9 mouse cellular contexts compared by ENCODE assay signal in the genomic region with DNA sequence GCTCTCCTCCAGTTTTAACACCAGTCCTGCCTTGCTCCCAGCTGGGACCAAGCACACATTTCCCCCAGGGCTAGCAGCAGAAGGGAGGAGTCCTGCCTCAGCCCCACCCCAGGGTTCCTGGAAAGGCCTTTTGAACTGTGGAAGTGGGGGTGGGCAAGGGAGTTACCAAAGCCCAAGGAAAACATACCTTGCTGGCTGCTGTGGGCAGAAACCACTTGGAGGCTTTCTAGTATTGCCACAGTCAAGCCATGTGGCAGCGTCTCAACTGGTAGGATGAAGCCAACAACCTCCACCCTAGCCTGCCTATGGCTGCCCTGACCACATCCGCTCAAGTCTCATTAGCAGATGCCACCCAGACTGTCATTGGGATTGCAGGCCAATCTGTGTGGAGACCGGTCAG. TPM values are rescaled to one million over a fixed set of nuclear protein-coding genes. Genes with fewer than 3 reads are reported as not detected.
DNase-seq lines count a peak whose midpoint lies in the region; ATAC-seq and TF ChIP-seq lines count a peak whose summit lies in the region.
"Had no signal": no experiment of that assay in that cellular context is flagged by ENCODE, and none has a peak within 500 bp of the region (broad histone marks: within the 10 kb centered on the region; RNA-seq: fewer than 3 reads in every experiment).

No protein-coding gene starts in this region.

- no peak overlapping the region for H3K4me2 ChIP-seq in midbrain, embryonic 12.5 days (replicated peaks)
- H3K4me2 ChIP-seq in midbrain, embryonic 14.5 days (ENCODE audit: low read length) = no peak overlapping the region
- H3K4me2 ChIP-seq in lung, postnatal 0 days (replicated peaks; ENCODE audit: low read depth, low read length) = no peak overlapping the region

- ATAC-seq in midbrain, embryonic 12.5 days (ENCODE audit: low FRiP score, low read depth) = no peak
- ATAC-seq in midbrain, embryonic 14.5 days (ENCODE audit: low FRiP score, low TSS enrichment) = no peak
- ATAC-seq in lung, postnatal 0 days = peak; percentile 37

- TF ChIP-seq EP300 in lung, postnatal 0 days (IDR thresholded peaks at IDR 0.05) = no peak

- peaks cover 32% of the 10 kb centered on the region for H3K36me3 ChIP-seq in midbrain, embryonic 12.5 days
- H3K36me3 ChIP-seq in midbrain, embryonic 14.5 days (ENCODE audit: control insufficient read depth, insufficient read depth, low read length) = peaks cover 33% of the 10 kb centered on the region
- H3K36me3 ChIP-seq in embryonic facial prominence, embryonic 10.5 days (replicated peaks) = peaks cover 47% of the 10 kb centered on the region
- peaks cover 21% of the 10 kb centered on the region for H3K36me3 ChIP-seq in lung, postnatal 0 days (ENCODE audit: insufficient read depth, low read length)

- H3K4me1 ChIP-seq in midbrain, embryonic 12.5 days = peaks cover 19% of the 10 kb centered on the region
- H3K4me1 ChIP-seq in midbrain, embryonic 14.5 days (ENCODE audit: control insufficient read depth, insufficient read depth, low read length) = peaks cover 8% of the 10 kb centered on the region; the same call in 1 of the 2 replicates
- H3K4me1 ChIP-seq in embryonic facial prominence, embryonic 10.5 days = peaks cover 94% of the 10 kb centered on the region
- H3K4me1 ChIP-seq in lung, postnatal 0 days (ENCODE audit: insufficient read depth, low read depth, low read length) = peaks cover 21% of the 10 kb centered on the region

- H3K27ac ChIP-seq in midbrain, embryonic 12.5 days (replicated peaks) = 0 out of 2 replicates have a peak overlapping the region, but pooled peaks have one; percentile 32
- H3K27ac ChIP-seq in midbrain, embryonic 14.5 days (replicated peaks; ENCODE audit: low read depth, low read length) = no peak overlapping the region
- peak overlapping the region; percentile 2 for H3K27ac ChIP-seq in embryonic facial prominence, embryonic 10.5 days (replicated peaks)
- peak overlapping the region; percentile 62 for H3K27ac ChIP-seq in lung, postnatal 0 days (ENCODE audit: low read length)

- 93% methylated on average over 3 of the region's 3 CpGs for WGBS in midbrain, embryonic 12.5 days
- WGBS in midbrain, embryonic 14.5 days = 89% methylated on average over 3 of the region's 3 CpGs
- 85% methylated on average over 3 of the region's 3 CpGs for WGBS in embryonic facial prominence, embryonic 10.5 days
- 72% methylated on average over 3 of the region's 3 CpGs for WGBS in lung, postnatal 0 days

- no peak overlapping the region for H3K9ac ChIP-seq in midbrain, embryonic 12.5 days (replicated peaks)
- H3K9ac ChIP-seq in midbrain, embryonic 14.5 days (replicated peaks; ENCODE audit: low read length) = no peak overlapping the region
- H3K9ac ChIP-seq in lung, postnatal 0 days (replicated peaks; ENCODE audit: low read depth) = no peak overlapping the region

- no peak for DNase-seq in midbrain, embryonic 14.5 days
- DNase-seq in embryonic facial prominence, embryonic 10.5 days (ENCODE audit: low spot score) = no peak
- peak; percentile 74 for DNase-seq in lung, postnatal 0 days (ENCODE audit: low spot score)
- peak; percentile 50 for DNase-seq in thymus, postnatal 4 days
- DNase-seq in layer of hippocampus, postnatal 36 days = no peak
- no peak for DNase-seq in layer of hippocampus, postnatal 25 days (ENCODE audit: extremely low spot score in 1 of 2, low spot score in 1 of 2)
- DNase-seq in kidney, adult 18-20 months = no peak
- DNase-seq: adrenal gland, adult 2 months had no signal

- TF ChIP-seq CTCF in lung, postnatal 0 days (IDR thresholded peaks at IDR 0.05) = no peak

- H3K9me3 ChIP-seq in midbrain, embryonic 12.5 days = no peaks in the 10 kb centered on the region
- H3K9me3 ChIP-seq in midbrain, embryonic 14.5 days (ENCODE audit: control insufficient read depth, low read length) = no peaks in the 10 kb centered on the region
- no peaks in the 10 kb centered on the region for H3K9me3 ChIP-seq in embryonic facial prominence, embryonic 10.5 days
- H3K9me3 ChIP-seq in lung, postnatal 0 days (ENCODE audit: low read length) = no peaks in the 10 kb centered on the region

- H3K4me3 ChIP-seq in midbrain, embryonic 12.5 days = no peak overlapping the region
- no peak overlapping the region for H3K4me3 ChIP-seq in midbrain, embryonic 14.5 days (replicated peaks; ENCODE audit: low read depth, low read length)
- no peak overlapping the region for H3K4me3 ChIP-seq in embryonic facial prominence, embryonic 10.5 days
- no peak overlapping the region for H3K4me3 ChIP-seq in lung, postnatal 0 days (ENCODE audit: low read depth, low read length)

- peaks cover 30% of the 10 kb centered on the region for H3K27me3 ChIP-seq in midbrain, embryonic 12.5 days
- H3K27me3 ChIP-seq in midbrain, embryonic 14.5 days (ENCODE audit: control insufficient read depth, insufficient read depth, low read length) = peaks cover 8% of the 10 kb centered on the region; the same call in 1 of the 2 replicates
- 0 out of 2 replicates have a peak, but pooled peaks cover 15% of the 10 kb centered on the region for H3K27me3 ChIP-seq in embryonic facial prominence, embryonic 10.5 days (replicated peaks; ENCODE audit: low read depth, poor library complexity, severe bottlenecking)
- H3K27me3 ChIP-seq in lung, postnatal 0 days (replicated peaks; ENCODE audit: insufficient read depth, low read length) = no peaks in the 10 kb centered on the region

RNA-seq across cellular contexts. Expression of gene Gm49510, which starts 3.3 kb away (rescaled TPM):
- 0.10 TPM in 1 of 2 replicates, not detected in the other for polyA plus RNA-seq in midbrain, embryonic 12.5 days (2016; fragmentation: Nextera tagmentation; extraction: Ambion mirVana)
- polyA plus RNA-seq in midbrain, embryonic 14.5 days (2014; fragmentation: Nextera tagmentation; extraction: Ambion mirVana) = not detected in 2 replicates
- polyA plus RNA-seq in embryonic facial prominence, embryonic 10.5 days (2016; fragmentation: Nextera tagmentation; extraction: Ambion mirVana) = 0.34 and 0.74 TPM in 2 replicates
- 0.10 and 0.42 TPM in 2 replicates for polyA plus RNA-seq in lung, postnatal 0 days (2015; fragmentation: Nextera tagmentation; extraction: Ambion mirVana)
- total RNA-seq in layer of hippocampus, postnatal 36 days (2021) = under 1 TPM in 1 of 2 experiments, not detected in 1; 0.33 TPM
- total RNA-seq in layer of hippocampus, postnatal 25 days (2021) = not detected
- total RNA-seq: adrenal gland, adult 2 months had no signal
- polyA plus RNA-seq: adrenal gland, adult 2 months had no signal

RNA-seq across cellular contexts. Expression of gene Sh3bp1, which starts 3.4 kb away (rescaled TPM):
- 8.2 and 9.3 TPM in 2 replicates for polyA plus RNA-seq in midbrain, embryonic 12.5 days (2016; fragmentation: Nextera tagmentation; extraction: Ambion mirVana)
- polyA plus RNA-seq in midbrain, embryonic 14.5 days (2014; fragmentation: Nextera tagmentation; extraction: Ambion mirVana) = 1.7 and 2.9 TPM in 2 replicates
- 35.6 and 36.1 TPM in 2 replicates for polyA plus RNA-seq in embryonic facial prominence, embryonic 10.5 days (2016; fragmentation: Nextera tagmentation; extraction: Ambion mirVana)
- polyA plus RNA-seq in lung, postnatal 0 days (2015; fragmentation: Nextera tagmentation; extraction: Ambion mirVana) = 12.7 and 12.8 TPM in 2 replicates
- total RNA-seq in layer of hippocampus, postnatal 36 days (2021) = 10 to 100 TPM; 32.0 to 33.3 TPM
- total RNA-seq in layer of hippocampus, postnatal 25 days (2021) = 10 to 100 TPM; 24.3 to 25.3 TPM

RNA-seq across cellular contexts. Expression of gene Pdxp, which starts 17.6 kb away (rescaled TPM):
- polyA plus RNA-seq in midbrain, embryonic 12.5 days (2016; fragmentation: Nextera tagmentation; extraction: Ambion mirVana) = 46.3 and 53.7 TPM in 2 replicates
- 111 and 147 TPM in 2 replicates for polyA plus RNA-seq in midbrain, embryonic 14.5 days (2014; fragmentation: Nextera tagmentation; extraction: Ambion mirVana)
- polyA plus RNA-seq in embryonic facial prominence, embryonic 10.5 days (2016; fragmentation: Nextera tagmentation; extraction: Ambion mirVana) = 32.6 and 36.5 TPM in 2 replicates
- polyA plus RNA-seq in lung, postnatal 0 days (2015; fragmentation: Nextera tagmentation; extraction: Ambion mirVana) = 1.8 and 1.9 TPM in 2 replicates
- total RNA-seq in layer of hippocampus, postnatal 36 days (2021) = 100 to 1,000 TPM; 171 to 176 TPM
- 100 to 1,000 TPM; 161 to 187 TPM for total RNA-seq in layer of hippocampus, postnatal 25 days (2021)

RNA-seq across cellular contexts. Expression of gene Gga1, which starts 19.2 kb away (rescaled TPM):
- polyA plus RNA-seq in midbrain, embryonic 12.5 days (2016; fragmentation: Nextera tagmentation; extraction: Ambion mirVana) = 50.9 and 52.7 TPM in 2 replicates
- 37.3 and 42.0 TPM in 2 replicates for polyA plus RNA-seq in midbrain, embryonic 14.5 days (2014; fragmentation: Nextera tagmentation; extraction: Ambion mirVana)
- 52.0 and 53.5 TPM in 2 replicates for polyA plus RNA-seq in embryonic facial prominence, embryonic 10.5 days (2016; fragmentation: Nextera tagmentation; extraction: Ambion mirVana)
- 49.7 and 51.5 TPM in 2 replicates for polyA plus RNA-seq in lung, postnatal 0 days (2015; fragmentation: Nextera tagmentation; extraction: Ambion mirVana)
- 10 to 100 TPM; 56.2 to 58.6 TPM for total RNA-seq in layer of hippocampus, postnatal 36 days (2021)
- 10 to 100 TPM; 57.1 to 59.0 TPM for total RNA-seq in layer of hippocampus, postnatal 25 days (2021)

RNA-seq across cellular contexts. Expression of gene Lgals1, which starts 30.4 kb away (rescaled TPM):
- 346 and 420 TPM in 2 replicates for polyA plus RNA-seq in midbrain, embryonic 12.5 days (2016; fragmentation: Nextera tagmentation; extraction: Ambion mirVana)
- polyA plus RNA-seq in midbrain, embryonic 14.5 days (2014; fragmentation: Nextera tagmentation; extraction: Ambion mirVana) = 13.8 and 101 TPM in 2 replicates
- 241 and 316 TPM in 2 replicates for polyA plus RNA-seq in embryonic facial prominence, embryonic 10.5 days (2016; fragmentation: Nextera tagmentation; extraction: Ambion mirVana)
- 655 and 726 TPM in 2 replicates for polyA plus RNA-seq in lung, postnatal 0 days (2015; fragmentation: Nextera tagmentation; extraction: Ambion mirVana)
- total RNA-seq in layer of hippocampus, postnatal 36 days (2021) = 10 to 100 TPM; 18.2 to 19.2 TPM
- total RNA-seq in layer of hippocampus, postnatal 25 days (2021) = 10 to 100 TPM; 15.0 to 18.0 TPM

Comparison
In these comparisons a context has a peak if more than half of its experiments do, and no peak if none do; other contexts are left out.
1. DNase-seq: peak in lung, postnatal 0 days (single experiment) and thymus, postnatal 4 days (single experiment); none in midbrain, embryonic 14.5 days (single experiment), embryonic facial prominence, embryonic 10.5 days (single experiment), layer of hippocampus, postnatal 36 days (0 of 2), layer of hippocampus, postnatal 25 days (0 of 2) and kidney, adult 18-20 months (single experiment).
2. RNA of gene Pdxp, which starts 17.6 kb away (polyA plus RNA-seq): 111 to 147 TPM in midbrain, embryonic 14.5 days, 46.3 to 53.7 TPM in midbrain, embryonic 12.5 days and 32.6 to 36.5 TPM in embryonic facial prominence, embryonic 10.5 days; 1.8 to 1.9 TPM in lung, postnatal 0 days; every median in the first group is over 10 times any median in the second.